Mouse (Mus musculus) lung, adult 2 months (tissue): ENCODE data around the gene Rab3ip. TPM values are rescaled to one million over a fixed set of nuclear protein-coding genes. Genes with fewer than 3 reads are reported as not detected.

Experiments used
- DNase-seq: peaks from one replicate; pipeline ENCODE4 v3.0.0; 2022
- H3K4me1 ChIP-seq: fragments of 200-500 bp; 2 replicates; pipeline ENCODE4 v1.6.1; 2011; ENCODE audit warnings: low read length; ENCODE audit not compliant: control insufficient read depth, insufficient read depth
- H3K4me3 ChIP-seq: fragments of 200-500 bp; replicated peaks from 2 replicates; pipeline ENCODE3; 2011; ENCODE audit warnings: low read depth, mild to moderate bottlenecking, control low read depth, low read length; ENCODE audit errors: extremely low read depth
- CTCF ChIP-seq: fragments of 200-500 bp; IDR thresholded peaks from 2 replicates; pipeline ENCODE4 v1.5.1; 2011; ENCODE audit warnings: mild to moderate bottlenecking, low read length, control low read depth; ENCODE audit not compliant: insufficient read depth
- POLR2A ChIP-seq: fragments of 200-500 bp; IDR thresholded peaks from 2 replicates; pipeline ENCODE4 v1.6.1; 2011; ENCODE audit warnings: low read depth, mild to moderate bottlenecking, control low read depth, low read length, borderline replicate concordance; ENCODE audit errors: extremely low read depth
- WGBS: fragments of 180-500 bp; shearing (Covaris S2); methylation state at CpG from one replicate; pipeline ENCODE4 v1.1.7; 2018; 5-methylcytosine and 5-hydroxymethylcytosine counted together
- polyA plus RNA-seq: library from polyadenylated mRNA; depleted of rRNA; stranded (reverse); fragments of >200 nt; gene quantifications from 2 replicates; pipeline ENCODE4 v1.2.3, GENCODE M21; 2012

Rab3ip gene
- polyA plus RNA-seq, 1 experiment, result 108 TPM

DNA sequence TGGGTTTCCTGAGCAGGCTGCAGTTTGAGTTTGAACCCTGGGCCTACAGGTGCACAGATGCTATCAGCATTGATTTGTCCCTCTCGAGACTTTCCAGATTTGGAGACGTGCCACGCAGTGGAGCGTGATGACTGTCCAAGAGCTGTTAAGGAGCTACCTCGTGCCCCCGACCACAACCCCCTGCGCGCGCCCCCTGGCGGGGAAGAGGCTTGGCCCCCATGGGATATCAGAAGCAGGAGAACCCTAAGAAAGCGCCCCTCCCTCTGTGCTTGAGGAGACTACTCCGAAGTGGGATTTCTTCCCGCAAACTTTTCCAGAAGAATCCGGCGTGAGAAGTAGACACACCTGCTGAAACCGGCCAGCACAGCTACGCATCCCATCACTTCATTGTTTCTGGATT lies 12.2 kb upstream of the Rab3ip start:
- TF ChIP-seq POLR2A, result no peak
- TF ChIP-seq CTCF, result no peak
- no peak for DNase-seq
- Histone ChIP-seq H3K4me3 (no peak overlapping the region), H3K4me1 (no peaks in the 10 kb centered on the region)
- 54% methylated on average over 17 of the region's 17 CpGs for WGBS

DNA sequence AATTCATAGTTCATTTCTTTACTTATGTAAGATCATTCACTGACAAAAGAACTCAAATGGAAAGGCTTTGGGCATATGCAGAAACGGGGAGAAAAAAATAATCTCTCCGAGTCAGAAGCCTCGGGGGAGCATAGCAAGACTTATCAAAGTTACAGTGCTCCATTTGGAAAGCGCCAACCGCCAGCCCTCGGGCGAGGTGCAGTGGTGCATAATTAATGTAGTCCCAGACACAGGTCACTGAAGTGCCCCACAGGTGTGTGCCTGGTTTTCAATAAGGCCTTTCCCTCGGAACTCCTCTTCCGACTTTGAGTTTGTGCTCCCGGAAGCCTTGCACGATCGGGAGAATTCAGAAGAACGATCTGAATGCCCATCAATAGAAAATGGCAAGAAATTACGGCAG lies 11.6 kb upstream of the Rab3ip start:
- DNase-seq, result no peak
- TF ChIP-seq POLR2A (no peak), CTCF (no peak)
- 81% methylated on average over 14 of the region's 14 CpGs for WGBS
- H3K4me3 ChIP-seq, result no peak overlapping the region
- no peaks in the 10 kb centered on the region for H3K4me1 ChIP-seq

DNA sequence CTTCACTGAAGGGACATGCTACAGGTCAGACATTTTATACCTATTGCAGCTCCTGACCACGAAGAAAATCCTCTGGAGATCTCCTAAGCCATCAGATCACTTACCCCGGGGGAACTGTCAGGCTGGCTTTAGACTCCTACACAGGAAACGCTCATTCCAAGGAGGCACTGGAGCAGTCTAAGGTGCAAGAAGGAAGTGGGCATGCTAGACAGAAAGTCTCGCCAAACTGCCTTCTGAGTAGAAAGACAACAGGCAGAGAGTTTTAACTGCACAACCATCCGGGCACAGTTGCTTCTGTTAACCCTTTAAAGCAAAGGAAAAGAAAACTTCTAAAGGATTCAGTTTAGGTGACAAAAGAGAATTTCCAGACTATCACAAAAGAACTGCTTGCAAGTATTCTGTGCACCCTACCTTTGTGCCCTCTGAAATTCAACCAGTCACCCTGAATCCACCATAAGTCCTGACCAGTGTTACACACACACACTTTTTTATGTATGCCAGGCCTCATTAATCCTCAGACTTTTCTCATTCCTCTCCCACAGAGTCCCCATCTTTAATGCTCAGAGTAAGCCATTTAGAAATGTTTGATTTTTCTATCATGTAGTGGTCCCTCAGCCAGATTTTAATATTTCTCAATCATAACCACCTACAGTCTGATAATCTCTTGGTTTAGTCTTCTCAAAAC lies 7.4 kb upstream of the Rab3ip start:
- 32% methylated on average over 5 of the region's 5 CpGs for WGBS
- no peak for TF ChIP-seq POLR2A
- no peak for TF ChIP-seq CTCF
- DNase-seq, result no peak
- H3K4me1 ChIP-seq, result no peaks in the 10 kb centered on the region
- H3K4me3 ChIP-seq, result no peak overlapping the region

DNA sequence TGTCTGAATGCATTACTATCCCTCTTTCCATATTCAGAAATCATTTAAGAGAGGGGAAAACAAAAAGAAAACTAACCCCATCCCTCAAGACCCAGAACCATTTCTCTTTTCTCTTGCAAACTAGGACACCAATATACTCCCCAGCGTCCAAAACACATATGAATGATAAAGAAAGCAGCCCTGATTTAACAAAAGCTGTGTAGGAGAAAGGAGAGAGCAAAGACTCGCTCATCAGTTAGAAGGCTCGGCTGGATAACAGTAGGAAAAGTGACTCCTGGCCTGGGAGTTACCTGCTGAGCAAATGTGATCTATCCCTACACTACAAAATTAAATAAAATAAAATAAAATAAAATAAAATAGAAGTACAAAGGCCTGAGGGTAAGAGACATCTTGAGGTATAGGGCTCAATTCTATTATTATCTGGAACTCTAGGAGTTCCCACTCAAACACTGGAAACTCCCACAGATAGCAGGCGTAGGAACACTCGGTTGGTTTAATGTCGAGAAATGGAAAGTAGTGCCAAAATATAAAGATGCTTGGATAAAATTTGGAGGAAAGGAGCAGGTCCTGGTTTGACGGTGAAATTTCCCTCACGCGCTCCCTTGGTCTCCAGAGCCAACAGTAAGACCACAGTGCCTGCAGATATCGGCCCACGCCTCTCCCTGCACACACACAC lies 6.1 kb upstream of the Rab3ip start:
- no peaks in the 10 kb centered on the region for H3K4me1 ChIP-seq
- TF ChIP-seq POLR2A (no peak), CTCF (no peak)
- H3K4me3 ChIP-seq, result no peak overlapping the region
- 94% methylated on average over 11 of the region's 11 CpGs for WGBS
- no peak for DNase-seq

DNA sequence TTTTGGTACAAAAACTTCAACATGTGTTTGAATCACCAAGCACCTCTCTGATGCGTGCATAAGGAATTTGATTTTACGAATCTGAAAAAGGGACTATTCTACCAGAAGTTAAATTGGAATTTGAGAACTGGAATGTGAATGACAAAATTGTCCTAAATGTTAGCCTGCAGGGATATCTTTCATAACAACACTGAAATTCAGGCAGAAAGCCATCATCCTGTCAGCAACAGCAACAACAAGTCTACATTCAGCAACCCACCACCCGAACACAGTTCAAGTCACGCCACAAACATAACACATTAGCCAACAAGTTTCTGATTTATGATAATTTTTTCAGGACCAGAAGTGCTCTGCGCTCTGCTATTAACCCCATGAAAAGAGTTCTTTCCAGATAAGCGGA lies 4.6 kb upstream of the Rab3ip start:
- no peak for DNase-seq
- no peak for TF ChIP-seq CTCF
- TF ChIP-seq POLR2A, result no peak
- Histone ChIP-seq H3K4me1 (peaks cover 3% of the 10 kb centered on the region), H3K4me3 (no peak overlapping the region)
- 81% methylated on average over 6 of the region's 6 CpGs for WGBS

DNA sequence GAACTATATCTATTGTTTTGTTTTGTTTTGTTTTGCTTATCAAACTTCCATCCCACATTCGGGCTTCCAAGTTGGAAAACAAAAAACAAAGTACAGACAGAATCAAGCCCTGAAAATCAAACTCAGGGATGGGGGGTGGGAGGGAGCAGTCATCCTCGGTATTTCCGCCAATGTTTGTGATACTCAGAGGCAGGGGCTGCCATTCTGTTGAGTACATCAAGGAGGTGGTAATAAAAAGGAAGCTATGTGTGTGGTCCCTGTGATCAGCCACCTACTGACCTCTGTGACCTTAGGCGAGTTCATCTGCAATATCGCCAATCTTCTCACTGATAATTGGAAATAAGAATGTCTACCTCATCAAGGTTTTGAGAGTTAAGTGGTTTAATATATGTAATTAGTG lies 317 bp upstream of the Rab3ip start:
- WGBS, result 20% methylated on average over 5 of the region's 5 CpGs
- peak overlapping the region; percentile 45 for H3K4me3 ChIP-seq
- H3K4me1 ChIP-seq, result peaks cover 8% of the 10 kb centered on the region
- no peak for DNase-seq
- TF ChIP-seq POLR2A, result no peak
- TF ChIP-seq CTCF, result no peak

DNA sequence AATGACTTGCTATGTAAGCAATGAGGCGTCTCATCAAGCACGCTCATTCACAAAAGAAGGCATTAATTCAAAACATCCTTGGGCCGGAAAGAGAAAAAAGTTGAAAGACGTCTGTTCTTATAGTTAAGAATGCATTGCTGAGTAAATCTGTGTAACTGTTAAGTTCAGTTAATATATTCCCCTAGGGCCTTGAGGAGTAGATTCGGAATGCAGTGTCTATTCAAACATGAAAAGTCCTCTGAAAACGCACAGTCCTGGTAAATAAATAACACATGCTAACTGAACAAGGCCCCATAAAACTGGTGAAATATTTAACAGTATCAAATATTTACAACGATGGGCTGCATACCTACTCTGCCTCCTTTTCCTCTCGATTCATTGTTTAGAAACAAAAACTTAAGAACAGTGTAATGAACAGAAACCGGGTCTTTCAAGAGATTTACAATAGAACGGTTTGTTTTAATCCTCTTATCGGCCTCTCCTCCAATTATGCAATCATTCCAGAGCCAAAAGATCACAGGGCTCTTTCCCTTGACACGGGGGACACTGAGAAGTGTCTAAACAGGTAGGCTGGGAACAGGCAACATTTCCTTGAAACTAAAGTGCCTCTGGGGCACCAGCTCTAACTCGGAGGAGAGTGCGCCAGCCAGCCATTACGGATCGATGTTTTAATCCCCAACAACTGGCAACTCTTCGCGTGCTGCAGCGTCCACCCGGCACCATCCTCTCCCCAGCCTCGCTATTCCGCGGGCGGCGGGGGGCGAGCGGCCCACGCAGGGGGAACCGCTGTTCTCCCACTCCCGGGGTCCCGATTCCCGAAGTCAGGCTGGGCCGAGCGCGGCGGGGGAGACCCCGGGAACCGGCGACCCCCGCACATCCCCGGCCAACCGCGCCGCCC lies 1.2 kb downstream of the Rab3ip start:
- DNase-seq, result peak; percentile 58
- WGBS, result 5% methylated on average over 43 of the region's 44 CpGs
- Histone ChIP-seq H3K4me1 (peaks cover 8% of the 10 kb centered on the region), H3K4me3 (peak overlapping the region; percentile 78)
- no peak for TF ChIP-seq CTCF
- TF ChIP-seq POLR2A, result no peak

DNA sequence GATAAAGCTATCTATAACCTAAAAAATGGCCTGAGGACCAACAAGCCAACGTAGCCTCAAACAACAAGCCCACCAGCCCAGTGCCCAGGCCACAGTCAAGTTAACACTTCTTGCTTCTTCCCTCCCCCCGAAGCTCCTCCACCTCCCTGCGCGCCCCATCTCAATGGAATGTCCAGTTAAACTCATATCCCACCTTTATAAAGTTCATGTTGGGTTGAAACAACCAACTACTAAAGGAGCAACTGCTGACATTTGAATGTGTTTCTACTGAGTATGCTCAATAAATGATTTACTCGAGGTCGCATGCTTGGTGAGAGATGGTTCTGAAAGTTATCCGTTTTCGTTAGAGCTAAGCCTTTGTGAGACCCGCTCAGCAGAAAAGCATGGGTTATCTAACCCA lies 2.2 kb downstream of the Rab3ip start:
- H3K4me1 ChIP-seq, result peaks cover 8% of the 10 kb centered on the region

DNA sequence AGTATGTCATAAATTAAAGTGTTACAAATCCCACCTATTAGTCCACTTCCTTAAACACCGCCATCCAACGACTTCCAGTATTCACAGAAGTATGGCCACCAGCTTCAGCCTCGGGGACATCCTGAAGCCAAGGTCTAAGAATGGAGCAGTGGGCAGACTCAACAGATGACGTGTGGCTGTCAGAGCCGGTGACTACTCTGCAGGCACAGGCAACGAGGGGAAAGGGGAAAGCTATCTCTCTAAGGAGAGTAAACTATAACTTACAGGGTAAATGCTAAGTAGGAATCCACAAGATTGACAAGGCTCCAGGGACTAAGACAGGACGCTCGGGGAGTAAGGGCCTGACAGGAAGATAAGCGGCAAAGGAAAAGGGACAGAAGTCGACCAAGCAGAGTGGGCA lies 5.6 kb downstream of the Rab3ip start:
- no peak for TF ChIP-seq POLR2A
- no peak for TF ChIP-seq CTCF
- H3K4me3 ChIP-seq, result no peak overlapping the region
- DNase-seq, result no peak
- WGBS, result 51% methylated on average over 10 of the region's 10 CpGs
- H3K4me1 ChIP-seq, result peaks cover 5% of the 10 kb centered on the region; the same call in 1 of the 2 replicates

More for the DNA sequence above, 2.2 kb downstream of the Rab3ip start:
- DNase-seq, result no peak
- H3K4me3 ChIP-seq, result no peak overlapping the region
- TF ChIP-seq CTCF (no peak), POLR2A (no peak)
- 82% methylated on average over 9 of the region's 9 CpGs for WGBS

DNA sequence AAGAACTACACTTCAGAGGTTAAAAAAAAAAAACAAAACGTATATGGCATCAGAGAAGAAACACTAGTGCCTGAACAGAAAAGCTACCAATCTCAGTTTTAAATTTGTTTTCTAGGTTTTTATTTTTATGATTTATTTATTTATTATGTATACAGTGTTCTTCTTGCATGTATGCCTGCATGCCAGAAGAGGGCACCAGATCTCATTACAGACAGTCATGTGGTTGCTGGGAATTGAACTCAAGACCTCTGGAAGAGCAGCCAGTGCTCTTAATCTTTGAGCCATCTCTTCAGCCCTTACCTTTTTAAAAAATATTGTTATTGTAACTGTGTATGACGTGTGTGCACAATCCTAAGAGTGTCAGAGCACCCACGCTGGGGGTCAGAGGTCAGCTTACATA lies 6.4 kb downstream of the Rab3ip start:
- H3K4me1 ChIP-seq, result peaks cover 5% of the 10 kb centered on the region; the same call in 1 of the 2 replicates
- 73% methylated on average over 3 of the region's 3 CpGs for WGBS

More for the DNA sequence above, 6.4 kb downstream of the Rab3ip start:
- DNase-seq, result no peak
- H3K4me3 ChIP-seq, result no peak overlapping the region
- TF ChIP-seq CTCF, result no peak
- TF ChIP-seq POLR2A, result no peak
